Mouse (Mus musculus) forebrain, embryonic 10.5 days (tissue): ENCODE measurements around the gene Nudc. TPM values are rescaled to one million over a fixed set of nuclear protein-coding genes. Genes with fewer than 3 reads are reported as not detected.

Experiments used
- DNase-seq: peaks from one replicate; pipeline ENCODE4 v3.0.0-alpha.2; 2017; ENCODE audit warnings: low spot score; ENCODE audit errors: extremely low spot score
- H3K27ac ChIP-seq: fragments of 300-500 bp; sonication (generic); 2 replicates; pipeline ENCODE4 v1.5.1; 2016; ENCODE audit warnings: mild to moderate bottlenecking
- H3K27me3 ChIP-seq: fragments of 300-500 bp; sonication (generic); 2 replicates; pipeline ENCODE4 v1.6.1; 2016; ENCODE audit warnings: mild to moderate bottlenecking; ENCODE audit not compliant: poor library complexity, severe bottlenecking
- H3K36me3 ChIP-seq: fragments of 300-500 bp; sonication (generic); replicated peaks from 2 replicates; pipeline ENCODE4 v1.6.1; 2016; ENCODE audit warnings: mild to moderate bottlenecking, moderate library complexity
- H3K4me1 ChIP-seq: fragments of 300-500 bp; sonication (generic); 2 replicates; pipeline ENCODE4 v1.6.1; 2016
- H3K4me3 ChIP-seq: fragments of 300-500 bp; sonication (generic); 2 replicates; pipeline ENCODE4 v1.5.1; 2016; ENCODE audit warnings: mild to moderate bottlenecking, moderate library complexity
- H3K9me3 ChIP-seq: fragments of 300-500 bp; sonication (generic); 2 replicates; pipeline ENCODE4 v1.6.1; 2016; ENCODE audit warnings: mild to moderate bottlenecking, moderate library complexity
- WGBS: fragments of 180-500 bp; shearing (Covaris S2); methylation state at CpG from one replicate; pipeline ENCODE4 v1.1.7; 2016; 5-methylcytosine and 5-hydroxymethylcytosine counted together
- polyA plus RNA-seq: library from polyadenylated mRNA; unstranded; fragments of >200 nt; fragmentation: Nextera tagmentation; extraction: Ambion mirVana; gene quantifications from 2 replicates; pipeline ENCODE4 v1.2.1, GENCODE M21; 2016

Gene Nudc
- polyA plus RNA-seq, 1 experiment from 2014 or later = 475 TPM

GRCm38 (mm10) chr4:133496738-133497445, 48.9 kb downstream of the Nudc start:
- Histone ChIP-seq H3K4me1 (peaks cover 41% of the 10 kb centered on the region), H3K27ac (no peak overlapping the region), H3K27me3 (peaks cover 89% of the 10 kb centered on the region), H3K4me3 (peak overlapping the region; percentile 73), H3K36me3 (no peaks in the 10 kb centered on the region), H3K9me3 (no peaks in the 10 kb centered on the region)
- DNase-seq = no peak
- 30% methylated on average over 6 of the region's 6 CpGs for WGBS

GRCm38 (mm10) chr4:133495711-133496110, 50.1 kb downstream of the Nudc start:
- Histone ChIP-seq H3K4me1 (peaks cover 46% of the 10 kb centered on the region), H3K27ac (no peak overlapping the region), H3K9me3 (no peaks in the 10 kb centered on the region), H3K36me3 (no peaks in the 10 kb centered on the region), H3K27me3 (peaks cover 77% of the 10 kb centered on the region), H3K4me3 (no peak overlapping the region)
- DNase-seq = no peak
- WGBS = 33% methylated on average over 7 of the region's 7 CpGs

GRCm38 (mm10) chr4:133494867-133495266, 50.9 kb downstream of the Nudc start:
- Histone ChIP-seq H3K4me1 (peaks cover 48% of the 10 kb centered on the region), H3K27ac (no peak overlapping the region), H3K27me3 (peaks cover 68% of the 10 kb centered on the region), H3K9me3 (no peaks in the 10 kb centered on the region), H3K36me3 (no peaks in the 10 kb centered on the region), H3K4me3 (no peak overlapping the region)
- DNase-seq = no peak
- WGBS = 66% methylated on average over 4 of the region's 4 CpGs

- H3K27ac ChIP-seq = no peak overlapping the region
- no peaks in the 10 kb centered on the region for H3K36me3 ChIP-seq
- whole genome bisulfite sequencing = 2% methylated on average over 12 of the region's 12 CpGs
- no peaks in the 10 kb centered on the region for H3K9me3 ChIP-seq
- peak; percentile 90 for DNase-seq
- peaks cover 51% of the 10 kb centered on the region for H3K4me1 ChIP-seq
- H3K4me3 ChIP-seq = peak overlapping the region; percentile 44
- peaks cover 64% of the 10 kb centered on the region for H3K27me3 ChIP-seq
These were observed 51.4 kb downstream of the Nudc start for GRCm38 (mm10) chr4:133494432-133494831.

- no peaks in the 10 kb centered on the region for H3K36me3 ChIP-seq
- no peaks in the 10 kb centered on the region for H3K9me3 ChIP-seq
- no peak for DNase-seq
- H3K4me3 ChIP-seq = peak overlapping the region; percentile 44
- H3K27me3 ChIP-seq = peaks cover 59% of the 10 kb centered on the region
- peaks cover 51% of the 10 kb centered on the region for H3K4me1 ChIP-seq
- H3K27ac ChIP-seq = no peak overlapping the region
- WGBS = 23% methylated on average over 9 of the region's 12 CpGs
These were observed 51.9 kb downstream of the Nudc start for GRCm38 (mm10) chr4:133493895-133494294.

GRCm38 (mm10) chr4:133491800-133492199, 54.0 kb downstream of the Nudc start:
- no peaks in the 10 kb centered on the region for H3K9me3 ChIP-seq
- H3K4me3 ChIP-seq = no peak overlapping the region
- DNase-seq = no peak
- no peaks in the 10 kb centered on the region for H3K36me3 ChIP-seq
- peaks cover 38% of the 10 kb centered on the region for H3K27me3 ChIP-seq
- peaks cover 39% of the 10 kb centered on the region for H3K4me1 ChIP-seq
- H3K27ac ChIP-seq = no peak overlapping the region
- WGBS = 39% methylated on average over 10 of the region's 10 CpGs

- Histone ChIP-seq H3K9me3 (no peaks in the 10 kb centered on the region), H3K4me3 (no peak overlapping the region), H3K27ac (peak overlapping the region; percentile 6; the same call in 1 of the 2 replicates), H3K27me3 (peaks cover 24% of the 10 kb centered on the region), H3K4me1 (peaks cover 40% of the 10 kb centered on the region), H3K36me3 (no peaks in the 10 kb centered on the region)
- no peak for DNase-seq
- WGBS = 67% methylated on average over 4 of the region's 4 CpGs
These were observed 56.1 kb downstream of the Nudc start for GRCm38 (mm10) chr4:133489489-133490245.

- no peak for DNase-seq
- Histone ChIP-seq H3K36me3 (no peaks in the 10 kb centered on the region), H3K9me3 (no peaks in the 10 kb centered on the region), H3K27me3 (peaks cover 24% of the 10 kb centered on the region), H3K4me3 (no peak overlapping the region), H3K27ac (no peak overlapping the region), H3K4me1 (peaks cover 41% of the 10 kb centered on the region)
- WGBS = 86% methylated on average over 20 of the region's 20 CpGs
These were observed 57.0 kb downstream of the Nudc start for GRCm38 (mm10) chr4:133488619-133489392.

- H3K4me1 ChIP-seq = peaks cover 36% of the 10 kb centered on the region
- H3K27me3 ChIP-seq = peaks cover 35% of the 10 kb centered on the region
- no peaks in the 10 kb centered on the region for H3K36me3 ChIP-seq
- WGBS = 92% methylated on average over 26 of the region's 26 CpGs
- H3K9me3 ChIP-seq = no peaks in the 10 kb centered on the region
- no peak overlapping the region for H3K4me3 ChIP-seq
- H3K27ac ChIP-seq = no peak overlapping the region
- DNase-seq = no peak
These were observed 59.0 kb downstream of the Nudc start for GRCm38 (mm10) chr4:133486673-133487357.

- Histone ChIP-seq H3K27me3 (peaks cover 45% of the 10 kb centered on the region), H3K27ac (no peak overlapping the region), H3K4me3 (no peak overlapping the region), H3K36me3 (no peaks in the 10 kb centered on the region), H3K9me3 (no peaks in the 10 kb centered on the region), H3K4me1 (peaks cover 32% of the 10 kb centered on the region)
- 93% methylated on average over 28 of the region's 28 CpGs for WGBS
- DNase-seq = no peak
These were observed 59.9 kb downstream of the Nudc start for GRCm38 (mm10) chr4:133485691-133486425.

- DNase-seq = no peak
- Histone ChIP-seq H3K4me1 (peaks cover 40% of the 10 kb centered on the region), H3K4me3 (peak overlapping the region; percentile 29), H3K27me3 (peaks cover 56% of the 10 kb centered on the region), H3K27ac (peak overlapping the region; percentile 51; the same call in 1 of the 2 replicates), H3K36me3 (no peaks in the 10 kb centered on the region), H3K9me3 (no peaks in the 10 kb centered on the region)
- WGBS = 12% methylated on average over 22 of the region's 22 CpGs
These were observed 61.4 kb downstream of the Nudc start for GRCm38 (mm10) chr4:133484266-133485025.
